Mouse (Mus musculus) CD4-positive, CD25-positive, alpha-beta regulatory T cell, adult 4 months (primary cell): ENCODE data around the gene Slc36a3. TPM values are rescaled to one million over a fixed set of nuclear protein-coding genes. Genes with fewer than 3 reads are reported as not detected.
"Not testable (repeated sequence)": the region's sequence is repeated elsewhere in the genome, so short reads cannot be mapped to it uniquely, and the experiment has no call there.

Experiments
- ATAC-seq: one replicate; pipeline ENCODE4 v1.8.0; 2017
- polyA plus RNA-seq, 2 experiments: library from polyadenylated mRNA; unstranded; fragments of 100-300 nt; shearing (Covaris generic); gene quantifications; one replicate each; pipeline ENCODE4 v1.2.1; 2017

Gene Slc36a3
- polyA plus RNA-seq, 2 experiments from 2014 or later = 0.36 to 0.58 TPM

DNA sequence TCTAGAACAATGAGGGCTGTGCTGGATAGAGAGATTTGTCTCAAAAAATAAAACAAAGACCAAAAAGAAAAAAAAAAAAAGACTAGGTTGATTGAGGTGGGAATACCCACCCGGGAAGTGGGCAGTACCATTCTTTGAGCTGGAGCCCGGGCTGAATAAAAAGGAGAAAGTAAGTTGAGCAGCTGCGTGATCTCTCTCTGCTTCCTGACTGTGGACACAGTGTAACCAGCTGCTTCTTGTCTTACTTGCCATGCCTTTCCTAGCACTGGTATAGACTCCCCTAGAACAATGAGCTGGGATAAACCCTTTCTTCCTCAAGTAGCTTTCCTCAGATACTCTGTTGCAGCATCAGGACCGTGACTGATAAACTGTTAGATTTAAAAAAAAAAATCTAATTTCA, 10.0 kb downstream of the Slc36a3 start:
- no peak for ATAC-seq

- no peak for ATAC-seq
These were observed 13.9 kb downstream of the Slc36a3 start for GRCm38 (mm10) chr11:55137646-55138045.

- ATAC-seq = peak; percentile 87
These were observed 14.5 kb downstream of the Slc36a3 start for GRCm38 (mm10) chr11:55136770-55137547.

GRCm38 (mm10) chr11:55134871-55135270, 16.6 kb downstream of the Slc36a3 start:
- ATAC-seq = no peak

DNA sequence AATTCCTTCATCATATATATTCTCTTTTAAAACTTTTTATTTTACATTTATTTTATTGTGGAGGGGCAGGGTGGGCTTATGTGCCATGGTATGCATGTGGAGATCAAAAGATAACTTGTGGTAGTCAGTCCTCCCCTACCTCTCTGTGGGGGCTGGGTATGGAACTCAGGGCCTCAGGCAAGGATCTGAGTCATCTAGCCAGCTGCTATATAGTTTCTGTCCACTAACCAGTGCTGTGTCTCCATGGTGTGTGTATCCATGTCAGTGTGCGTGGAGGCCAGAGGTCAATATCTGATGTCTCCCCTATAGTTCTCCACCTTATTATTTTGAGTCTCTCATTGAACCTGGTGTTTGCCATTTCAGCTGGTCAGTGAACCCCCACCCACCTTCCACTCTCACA, 17.1 kb downstream of the Slc36a3 start:
- ATAC-seq = no peak

GRCm38 (mm10) chr11:55133204-55133603, 18.3 kb downstream of the Slc36a3 start:
- ATAC-seq = no peak

- peak; percentile 61 for ATAC-seq
These were observed 19.6 kb downstream of the Slc36a3 start for GRCm38 (mm10) chr11:55131946-55132345.

GRCm38 (mm10) chr11:55131077-55131742, 20.3 kb downstream of the Slc36a3 start:
- ATAC-seq = peak; percentile 72

- ATAC-seq = no peak
These were observed 23.1 kb downstream of the Slc36a3 start for GRCm38 (mm10) chr11:55128411-55128810.

DNA sequence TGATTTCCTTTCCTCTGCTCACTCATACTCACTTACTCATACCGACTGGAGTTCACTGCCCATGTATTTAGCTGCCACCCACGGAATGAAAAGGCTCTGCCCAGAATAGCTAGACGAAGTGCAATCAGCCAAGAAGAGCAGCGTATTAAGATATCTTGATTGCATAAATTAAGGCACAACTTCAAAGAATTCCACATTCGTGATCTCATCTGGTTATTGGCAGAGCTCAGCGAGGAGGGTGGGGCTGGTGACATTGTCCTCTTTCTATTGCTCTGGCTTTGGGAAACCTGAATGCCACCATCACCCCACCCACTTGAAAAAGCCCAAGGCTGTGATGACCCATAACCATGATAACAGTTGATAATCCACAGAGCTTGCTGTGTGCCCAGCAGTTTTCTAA, 23.6 kb downstream of the Slc36a3 start:
- ATAC-seq = peak; percentile 1

DNA sequence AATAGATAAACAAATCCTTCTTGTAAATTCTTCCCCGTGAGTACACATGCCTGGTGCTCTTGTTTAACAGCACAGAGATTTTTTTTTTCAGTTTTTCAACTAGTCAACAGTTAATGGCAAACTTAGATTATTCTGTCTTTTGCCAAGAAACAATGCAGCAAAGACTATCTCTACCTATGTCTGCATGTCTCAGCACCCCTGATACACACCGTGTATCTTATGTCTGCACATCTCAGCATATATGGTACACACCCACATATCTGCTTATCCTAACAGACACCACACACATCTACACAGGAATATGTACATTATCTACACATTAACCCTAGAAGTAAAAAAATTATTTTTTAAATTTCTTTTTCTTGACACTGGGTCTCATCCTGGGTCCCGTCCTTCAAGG, 24.8 kb downstream of the Slc36a3 start:
- ATAC-seq = no peak

DNA sequence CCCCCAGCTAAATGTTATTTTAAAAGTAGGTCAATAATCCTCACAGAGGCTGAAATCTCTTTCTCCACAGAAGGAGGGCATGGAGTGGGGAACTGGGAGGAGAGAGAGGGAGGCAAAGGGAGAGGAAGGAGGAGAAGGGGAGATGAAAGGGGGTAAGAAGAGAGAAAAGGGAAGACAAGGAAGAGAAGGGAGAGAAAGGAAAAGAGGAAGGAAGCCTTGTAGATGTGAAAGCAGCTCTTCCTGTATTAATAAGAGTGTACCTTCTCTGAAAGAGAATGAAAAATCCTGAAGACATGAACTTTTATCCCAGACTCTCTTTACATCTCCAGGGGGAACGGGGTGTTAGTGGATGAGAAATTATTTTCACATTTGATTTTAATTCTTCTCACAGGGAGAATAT, 30.1 kb downstream of the Slc36a3 start:
- no peak for ATAC-seq

DNA sequence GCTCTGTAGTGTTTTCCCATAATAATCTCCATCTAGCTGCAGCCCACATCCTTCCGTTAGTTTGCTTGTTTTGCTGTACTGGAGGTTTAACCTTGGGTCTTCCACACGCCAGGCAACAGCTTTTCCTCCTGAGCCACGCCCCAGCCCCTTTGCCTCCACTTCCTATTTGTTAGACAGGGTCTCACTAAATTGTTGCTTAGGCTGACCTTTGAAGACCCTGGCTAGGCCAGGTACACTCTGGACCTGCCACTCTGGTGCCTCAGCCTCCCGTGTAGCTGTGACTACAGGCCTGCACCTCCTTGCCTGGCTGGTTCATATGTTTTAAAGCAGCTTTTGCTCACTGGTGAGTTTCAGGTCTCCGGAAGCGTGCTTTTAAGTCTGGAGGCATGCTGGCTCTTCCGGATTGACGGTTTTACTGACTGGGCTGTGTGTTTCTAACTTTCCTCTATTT, 30.7 kb downstream of the Slc36a3 start:
- peak; percentile 84 for ATAC-seq

GRCm38 (mm10) chr11:55120279-55120678, 31.2 kb downstream of the Slc36a3 start:
- no peak for ATAC-seq

DNA sequence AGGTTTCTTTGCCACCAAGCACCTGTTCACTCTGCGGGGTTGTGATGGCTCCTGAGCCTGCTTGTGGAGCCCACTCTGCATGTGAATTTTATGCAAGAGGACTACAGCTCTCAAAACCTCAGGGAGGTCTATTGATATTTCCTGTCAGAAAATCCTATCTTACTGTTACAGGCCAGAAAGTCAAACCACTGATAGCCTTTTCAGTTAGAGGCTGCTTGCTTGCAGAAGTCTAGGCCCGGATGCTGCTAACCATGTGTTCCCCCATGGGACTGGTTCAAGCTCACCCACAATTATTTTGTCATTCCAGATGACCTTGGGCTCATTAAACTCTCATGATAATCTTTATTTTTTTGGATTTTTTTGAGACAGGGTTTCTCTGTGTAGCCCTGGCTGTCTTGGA, 34.5 kb downstream of the Slc36a3 start:
- no peak for ATAC-seq

GRCm38 (mm10) chr11:55116004-55116403, 35.5 kb downstream of the Slc36a3 start:
- ATAC-seq = no peak

DNA sequence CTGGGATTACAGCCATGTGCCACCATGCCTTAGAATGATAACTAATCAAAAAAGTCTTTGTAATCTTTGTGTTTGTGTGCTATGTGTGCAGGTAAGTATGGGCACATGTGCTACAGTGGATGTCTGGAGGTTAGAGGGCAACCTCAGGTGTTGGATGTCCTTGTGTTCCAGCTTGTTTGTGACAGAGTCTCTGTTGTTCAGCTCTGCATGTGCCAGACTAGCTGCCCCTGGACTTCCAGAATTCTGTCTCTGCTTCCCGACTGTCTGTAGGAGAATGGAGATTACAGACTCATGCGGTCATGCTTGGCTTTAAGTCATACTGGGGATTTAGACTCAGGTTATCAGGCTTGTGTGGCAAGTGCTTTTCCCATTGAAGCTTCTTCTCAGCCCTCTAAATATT, 37.2 kb downstream of the Slc36a3 start:
- ATAC-seq = no peak

GRCm38 (mm10) chr11:55113861-55114250, 37.7 kb downstream of the Slc36a3 start:
- ATAC-seq = not testable (repeated sequence)

- peak; percentile 71 for ATAC-seq
These were observed 38.2 kb downstream of the Slc36a3 start for GRCm38 (mm10) chr11:55113209-55113860.

GRCm38 (mm10) chr11:55110566-55111169, 40.8 kb downstream of the Slc36a3 start:
- ATAC-seq = no peak

DNA sequence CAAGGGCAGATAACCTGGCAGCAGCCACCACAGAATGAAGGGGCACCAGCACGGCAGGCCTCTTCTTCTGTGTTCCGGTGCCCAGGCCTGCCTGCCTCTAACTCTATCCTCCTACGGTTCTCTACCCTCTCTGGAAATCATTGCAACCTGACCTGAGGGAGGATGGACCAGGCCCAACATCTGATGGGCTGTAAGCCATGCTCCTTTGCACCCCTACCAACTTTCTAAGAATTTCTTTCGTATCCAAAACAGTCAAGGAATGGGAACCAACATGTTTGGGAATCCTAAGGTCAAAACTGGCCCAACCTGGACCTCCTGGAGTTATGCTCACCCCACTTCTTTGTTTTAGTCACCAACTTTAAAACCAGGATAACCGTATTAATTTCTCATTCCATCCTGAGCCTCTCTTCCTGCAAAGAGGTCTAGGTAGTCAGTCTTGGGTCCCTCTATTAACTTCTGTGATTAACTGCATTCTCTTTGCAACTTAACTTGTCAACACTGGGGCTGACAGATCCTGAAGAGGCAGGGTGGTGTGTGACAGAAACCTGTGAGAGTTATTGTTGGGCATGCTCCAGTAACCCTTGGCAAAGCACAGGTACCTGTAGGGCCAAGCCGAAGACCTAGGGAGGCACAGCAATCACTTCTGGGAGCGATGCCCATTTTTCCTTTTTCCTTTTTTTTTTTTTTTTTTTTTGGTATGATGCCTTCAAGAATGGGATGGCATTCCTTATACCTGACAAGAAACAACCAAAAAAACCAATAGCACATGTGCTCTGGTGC, 41.8 kb downstream of the Slc36a3 start:
- no peak for ATAC-seq

DNA sequence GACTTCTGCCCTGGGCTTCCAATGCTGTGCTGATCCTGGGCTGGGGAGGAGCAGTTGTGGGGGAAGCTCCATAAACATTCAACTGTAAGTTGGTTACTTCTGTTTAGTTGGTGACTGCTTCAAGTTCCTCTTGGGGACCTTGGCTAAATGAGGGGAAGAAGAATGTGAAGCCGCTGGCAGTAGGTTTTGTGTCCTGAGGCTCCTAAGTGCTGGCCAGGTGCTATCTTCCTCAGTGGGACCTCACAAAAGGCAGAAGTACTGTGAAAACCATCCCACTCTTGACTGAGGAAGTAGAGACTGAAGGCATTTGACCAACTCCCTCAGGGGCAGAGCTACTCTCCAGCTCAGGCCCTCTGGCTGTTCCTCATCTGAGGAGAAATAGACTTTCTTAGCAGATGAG, 44.9 kb downstream of the Slc36a3 start:
- ATAC-seq = no peak
